Mouse (Mus musculus) layer of hippocampus, adult 6 months (tissue): ENCODE measurements around the gene Olfr65. TPM values are rescaled to one million over a fixed set of nuclear protein-coding genes. Genes with fewer than 3 reads are reported as not detected.

Source experiments
- long read RNA-seq, 2 experiments: library from polyadenylated mRNA; unstranded; transcript quantifications; one replicate each; pipeline ENCODE4 v2.0.0; 2019 to 2020
- polyA plus RNA-seq: library from polyadenylated mRNA; unstranded; fragments of <200 nt; fragmentation: Nextera tagmentation; gene quantifications from 2 replicates; pipeline ENCODE4 v1.2.3, GENCODE M21; 2021

Olfr65 gene
- not detected in 2 replicates for polyA plus RNA-seq
- long read RNA-seq, experiment 1: 0 reads
- long read RNA-seq, experiment 2: 0 reads

DNA sequence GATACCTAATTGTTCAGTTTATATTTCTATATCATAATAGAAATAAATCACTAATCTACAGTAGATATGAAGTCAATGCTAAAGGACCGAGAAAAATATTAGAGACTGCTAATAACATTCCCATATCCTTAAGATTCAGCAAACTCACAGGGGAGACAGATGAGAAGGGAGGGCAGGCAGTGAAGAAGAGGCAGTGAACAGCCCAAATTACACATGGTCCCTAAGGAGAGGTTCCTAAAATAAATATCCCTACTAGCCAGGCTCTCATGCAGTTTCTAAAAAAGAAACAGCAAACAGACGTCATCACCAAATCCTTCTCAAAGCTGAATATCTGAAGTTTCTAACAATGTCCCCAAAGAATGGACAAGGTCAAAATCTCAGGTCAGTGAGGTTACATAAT is at the start of gene Olfr65:
Gene Olfr65, plus strand, starts transcription at position 301 of the 400 bp plus-strand sequence.

DNA sequence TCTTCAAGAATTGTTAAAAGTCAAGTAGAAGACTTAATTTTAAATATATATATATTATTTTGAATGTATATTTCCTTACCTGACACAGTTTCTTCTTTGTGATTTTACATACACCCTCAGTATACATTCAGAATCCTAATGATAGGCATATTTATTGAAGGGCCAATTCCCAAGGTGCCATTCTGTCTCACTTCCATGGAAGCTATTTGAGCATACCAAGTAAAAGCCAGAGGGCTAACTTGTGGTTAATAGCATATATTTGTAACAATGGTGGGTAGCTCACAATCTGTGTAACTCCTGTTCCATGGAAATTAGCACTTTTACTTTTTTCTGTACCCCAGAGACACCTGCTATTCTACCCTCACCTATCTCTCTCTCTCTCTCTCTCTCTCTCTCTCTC is 17.1 kb upstream of the Olfr65 start, which contains the start of gene Olfr66:
Gene Olfr66, minus strand, starts transcription at position 101 of the 400 bp plus-strand sequence.

DNA sequence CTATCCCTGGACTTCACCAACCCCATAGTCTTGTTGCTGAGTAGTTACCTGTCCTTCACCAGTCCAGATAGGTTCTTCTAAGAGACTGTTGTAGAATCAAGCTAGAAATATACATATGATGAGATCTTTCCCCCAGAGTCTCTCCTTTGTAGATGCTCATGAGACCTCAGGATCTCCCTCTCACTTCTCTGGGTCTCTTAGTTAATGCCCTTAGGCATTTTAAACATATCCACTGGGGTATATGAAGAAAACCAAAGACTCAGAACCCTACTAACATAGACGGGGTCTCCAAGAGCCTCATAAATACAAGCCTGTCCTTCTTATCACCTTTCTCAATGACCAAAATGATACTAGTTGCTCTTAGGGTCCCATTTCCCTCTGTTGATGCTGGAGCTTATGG is 8.9 kb upstream of the Olfr65 start, which contains the start of gene Olfr64:
Gene Olfr64, minus strand, starts transcription at position 101 of the 400 bp plus-strand sequence.

DNA sequence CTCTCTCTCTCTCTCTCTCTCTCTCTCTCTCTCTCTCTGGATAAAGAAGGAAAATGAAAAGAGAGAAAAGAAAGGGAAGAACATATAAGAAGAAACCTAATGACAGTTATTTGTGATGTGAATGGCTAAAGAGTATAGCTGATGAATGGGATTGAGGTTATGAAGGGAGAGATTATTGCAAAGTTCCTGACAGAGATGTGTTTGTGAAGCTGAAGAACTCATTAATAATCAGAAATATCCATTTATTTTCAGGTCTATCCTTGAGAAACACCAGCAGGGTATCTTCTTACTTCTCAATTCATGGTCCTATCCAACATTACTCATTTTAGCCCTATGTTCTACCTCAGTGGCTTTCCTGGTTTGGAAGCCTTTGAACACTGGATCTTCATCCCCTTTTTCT is 25.2 kb downstream of the Olfr65 start, which contains the start of gene Olfr631:
Gene Olfr631, plus strand, starts transcription at position 301 of the 400 bp plus-strand sequence.

DNA sequence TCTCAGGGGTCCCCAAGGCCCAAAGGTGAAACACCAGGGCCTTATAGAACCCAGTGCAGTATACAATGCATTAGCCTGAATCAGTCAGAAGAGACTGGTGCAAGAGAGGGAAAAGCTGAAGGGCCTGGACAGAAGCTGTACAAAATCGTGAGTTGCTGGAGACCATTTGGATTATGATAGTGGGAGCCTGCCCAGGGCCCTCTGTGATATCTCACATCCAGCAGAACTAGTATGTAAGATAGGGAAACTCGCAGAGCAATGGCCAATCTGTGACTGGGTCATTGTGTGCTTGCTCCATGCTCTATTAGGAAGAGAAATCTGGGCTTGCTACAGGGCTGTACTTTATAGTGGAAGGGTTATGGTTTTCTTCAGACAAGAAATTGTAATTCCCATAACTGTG is 31.0 kb downstream of the Olfr65 start, which contains the start of gene Olfr632:
Gene Olfr632, plus strand, starts transcription at position 84 of the 400 bp plus-strand sequence.

DNA sequence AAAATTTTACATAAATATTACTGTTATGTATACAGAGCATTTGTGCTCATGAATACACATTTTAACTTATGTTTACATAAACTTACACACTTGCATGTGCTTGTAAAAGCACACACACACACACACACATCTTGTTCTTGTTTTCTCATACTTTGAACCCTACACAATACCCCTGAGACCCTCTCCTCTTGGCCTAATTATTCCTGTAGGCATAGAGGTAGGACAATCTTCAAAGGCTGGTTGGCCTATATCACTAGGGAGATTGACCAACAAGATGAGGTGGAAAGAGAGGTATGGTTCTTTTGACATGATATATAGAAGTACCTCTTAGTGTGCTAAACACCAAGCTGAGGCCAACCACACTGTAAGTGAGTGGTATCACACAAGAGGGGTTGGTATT is 40.9 kb downstream of the Olfr65 start, which contains the start of gene Olfr633:
Gene Olfr633, plus strand, starts transcription at position 301 of the 400 bp plus-strand sequence.

Other genes starting within 250 kb of the Olfr65 start
- gene Olfr623, start 239.8 kb upstream of the Olfr65 start, polyA plus RNA-seq: not detected in 2 replicates
- not detected in 2 replicates for gene Olfr624, start 232.3 kb upstream of the Olfr65 start, polyA plus RNA-seq
- gene Olfr625-ps1, start 220.8 kb upstream of the Olfr65 start, polyA plus RNA-seq: not detected in 2 replicates
- gene Olfr243, start 188.8 kb upstream of the Olfr65 start, polyA plus RNA-seq: not detected in 2 replicates
- gene Olfr628, start 173.1 kb upstream of the Olfr65 start, polyA plus RNA-seq: not detected in 2 replicates
- not detected in 2 replicates for gene Olfr629, start 158.5 kb upstream of the Olfr65 start, polyA plus RNA-seq
- gene Olfr630, start 146.2 kb upstream of the Olfr65 start, polyA plus RNA-seq: not detected in 2 replicates
- gene Olfr69, start 131.9 kb upstream of the Olfr65 start, polyA plus RNA-seq: not detected in 2 replicates
- not detected in 2 replicates for gene Olfr68, start 123.8 kb upstream of the Olfr65 start, polyA plus RNA-seq
- not detected in 2 replicates for gene Olfr67, start 111.7 kb upstream of the Olfr65 start, polyA plus RNA-seq
- 0.80 and 2.0 TPM in 2 replicates for gene Hbb-bt, start 89.5 kb upstream of the Olfr65 start, polyA plus RNA-seq
- gene Hbb-bs, start 75.4 kb upstream of the Olfr65 start, polyA plus RNA-seq: 6.5 and 12.6 TPM in 2 replicates
- not detected in 2 replicates for gene Hbb-bh2, start 63.0 kb upstream of the Olfr65 start, polyA plus RNA-seq
- gene Hbb-bh1, start 60.3 kb upstream of the Olfr65 start, polyA plus RNA-seq: not detected in 2 replicates
- not detected in 2 replicates for gene Hbb-y, start 50.3 kb upstream of the Olfr65 start, polyA plus RNA-seq
- not detected in 2 replicates for gene Olfr66, start 17.2 kb upstream of the Olfr65 start, polyA plus RNA-seq
- not detected in 2 replicates for gene Olfr64, start 9.0 kb upstream of the Olfr65 start, polyA plus RNA-seq
- gene Olfr631, start 25.3 kb downstream of the Olfr65 start, polyA plus RNA-seq: not detected in 2 replicates
- gene Olfr632, start 30.9 kb downstream of the Olfr65 start, polyA plus RNA-seq: not detected in 2 replicates
- not detected in 2 replicates for gene Olfr633, start 41.0 kb downstream of the Olfr65 start, polyA plus RNA-seq
- gene Olfr635, start 67.7 kb downstream of the Olfr65 start, polyA plus RNA-seq: not detected in 2 replicates
- gene Olfr638, start 95.3 kb downstream of the Olfr65 start, polyA plus RNA-seq: not detected in 2 replicates
- not detected in 2 replicates for gene Olfr639, start 113.8 kb downstream of the Olfr65 start, polyA plus RNA-seq
- not detected in 2 replicates for gene Olfr640, start 122.1 kb downstream of the Olfr65 start, polyA plus RNA-seq
- not detected in 2 replicates for gene Olfr641, start 132.0 kb downstream of the Olfr65 start, polyA plus RNA-seq
- not detected in 2 replicates for gene Olfr642, start 149.2 kb downstream of the Olfr65 start, polyA plus RNA-seq
- not detected in 2 replicates for gene 4930516K23Rik, start 158.0 kb downstream of the Olfr65 start, polyA plus RNA-seq
- not detected in 2 replicates for gene Olfr644, start 168.4 kb downstream of the Olfr65 start, polyA plus RNA-seq
- not detected in 2 replicates for gene Olfr645, start 182.0 kb downstream of the Olfr65 start, polyA plus RNA-seq
- gene Olfr646, start 201.4 kb downstream of the Olfr65 start, polyA plus RNA-seq: not detected in 2 replicates
- not detected in 2 replicates for gene Ubqln5, start 226.3 kb downstream of the Olfr65 start, polyA plus RNA-seq
- not detected in 2 replicates for gene Olfr643, start 233.9 kb downstream of the Olfr65 start, polyA plus RNA-seq
- gene Ubqln3, start 239.8 kb downstream of the Olfr65 start, polyA plus RNA-seq: not detected in 2 replicates
- gene Ubqlnl, start 247.1 kb downstream of the Olfr65 start, polyA plus RNA-seq: not detected in 2 replicates